Mouse (Mus musculus) heart, embryonic 12.5 days (tissue): ENCODE measurements at regions not wholly inside any gene's neighbourhood (a gene's known extent, or its start where the extent isn't known, plus 50 kb on each side); places are given as distances from the start of the nearest gene placed in this dataset.

ENCODE experiments used
- ATAC-seq: fragments of 200-750 bp; cut with Nextera tagmentation; 2 replicates; pipeline ENCODE4 v1.8.0; 2017; ENCODE audit warnings: moderate TSS enrichment, moderate library complexity; ENCODE audit not compliant: insufficient number of reproducible peaks, low FRiP score
- H3K27ac ChIP-seq: fragments of 300-500 bp; sonication (generic); 2 replicates; pipeline ENCODE4 v1.5.1; 2016; ENCODE audit warnings: mild to moderate bottlenecking, moderate library complexity; ENCODE audit not compliant: poor library complexity, severe bottlenecking
- H3K27me3 ChIP-seq: fragments of 300-500 bp; sonication (generic); replicated peaks from 2 replicates; pipeline ENCODE4 v1.6.1; 2016; ENCODE audit warnings: mild to moderate bottlenecking, moderate library complexity
- H3K36me3 ChIP-seq: fragments of 300-500 bp; sonication (generic); 2 replicates; pipeline ENCODE4 v1.6.1; 2016; ENCODE audit warnings: mild to moderate bottlenecking, moderate library complexity
- H3K4me1 ChIP-seq: fragments of 300-500 bp; sonication (generic); replicated peaks from 2 replicates; pipeline ENCODE4 v1.6.1; 2016; ENCODE audit warnings: mild to moderate bottlenecking
- H3K4me2 ChIP-seq: fragments of 300-500 bp; sonication (generic); 2 replicates; pipeline ENCODE4 v1.6.1; 2016; ENCODE audit warnings: mild to moderate bottlenecking, moderate library complexity
- H3K4me3 ChIP-seq: fragments of 300-500 bp; sonication (generic); 2 replicates; pipeline ENCODE4 v1.5.1; 2016; ENCODE audit warnings: mild to moderate bottlenecking
- H3K9ac ChIP-seq: fragments of 300-500 bp; sonication (generic); 2 replicates; pipeline ENCODE4 v1.6.1; 2016; ENCODE audit warnings: mild to moderate bottlenecking, moderate library complexity
- H3K9me3 ChIP-seq: fragments of 300-500 bp; sonication (generic); replicated peaks from 2 replicates; pipeline ENCODE4 v1.6.1; 2016; ENCODE audit warnings: mild to moderate bottlenecking, moderate library complexity
- WGBS: fragments of 180-500 bp; shearing (Covaris S2); methylation state at CpG from one replicate; pipeline ENCODE4 v1.1.7; 2016; 5-methylcytosine and 5-hydroxymethylcytosine counted together

- 74% methylated on average over 8 of the region's 8 CpGs for WGBS
- ATAC-seq: no peak
- H3K9me3 ChIP-seq: no peaks in the 10 kb centered on the region; the same call in 1 of the 2 replicates
- no peaks in the 10 kb centered on the region for H3K27me3 ChIP-seq
- H3K9ac ChIP-seq: no peak overlapping the region
- peaks cover 4% of the 10 kb centered on the region; the same call in 1 of the 2 replicates for H3K4me1 ChIP-seq
- no peak overlapping the region for H3K4me3 ChIP-seq
- H3K4me2 ChIP-seq: no peak overlapping the region
- H3K36me3 ChIP-seq: no peaks in the 10 kb centered on the region
- H3K27ac ChIP-seq: no peak overlapping the region
Measured at GRCm38 (mm10) chr3:101691937-101692604, 87.6 kb upstream of the Atp1a1 start.

GRCm38 (mm10) chr3:101690779-101691178, 86.3 kb upstream of the Atp1a1 start:
- H3K9ac ChIP-seq: no peak overlapping the region
- no peak overlapping the region for H3K27ac ChIP-seq
- H3K36me3 ChIP-seq: no peaks in the 10 kb centered on the region
- no peak for ATAC-seq
- no peak overlapping the region for H3K4me3 ChIP-seq
- H3K9me3 ChIP-seq: no peaks in the 10 kb centered on the region
- H3K4me2 ChIP-seq: no peak overlapping the region
- no peaks in the 10 kb centered on the region for H3K27me3 ChIP-seq
- WGBS: 30% methylated on average over 2 of the region's 2 CpGs
- H3K4me1 ChIP-seq: peaks cover 4% of the 10 kb centered on the region; the same call in 1 of the 2 replicates

- peaks cover 4% of the 10 kb centered on the region; the same call in 1 of the 2 replicates for H3K4me1 ChIP-seq
- no peak overlapping the region for H3K27ac ChIP-seq
- no peak overlapping the region for H3K4me2 ChIP-seq
- no peak for ATAC-seq
- no peaks in the 10 kb centered on the region for H3K36me3 ChIP-seq
- no peaks in the 10 kb centered on the region for H3K9me3 ChIP-seq
- H3K4me3 ChIP-seq: no peak overlapping the region
- H3K9ac ChIP-seq: no peak overlapping the region
- WGBS: 74% methylated on average over 6 of the region's 6 CpGs
- no peaks in the 10 kb centered on the region for H3K27me3 ChIP-seq
Measured at GRCm38 (mm10) chr3:101690222-101690621, 85.7 kb upstream of the Atp1a1 start.

DNA sequence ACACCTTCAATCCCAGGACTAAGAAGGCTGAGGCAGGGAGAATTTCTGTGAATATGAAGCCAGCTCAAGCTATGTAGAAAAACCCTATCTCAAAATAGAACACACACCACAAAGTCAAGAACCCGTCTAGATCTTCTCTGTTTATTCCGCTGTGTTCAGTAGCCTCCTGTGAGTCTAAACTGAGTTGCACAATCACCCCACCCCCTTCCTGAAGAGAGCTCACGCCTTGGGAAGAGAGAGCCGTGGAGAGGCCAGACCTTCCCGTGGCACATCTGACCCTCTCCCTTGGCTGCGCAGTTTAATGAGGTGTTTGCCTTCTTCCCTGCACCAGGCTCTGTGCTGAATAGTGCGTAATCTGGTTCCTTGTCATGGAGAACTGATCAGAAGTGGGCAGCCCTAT, 80.7 kb upstream of the Atp1a1 start:
- Histone ChIP-seq H3K4me2 (no peak overlapping the region), H3K4me3 (no peak overlapping the region), H3K27me3 (no peaks in the 10 kb centered on the region), H3K4me1 (peaks cover 1% of the 10 kb centered on the region; the same call in 1 of the 2 replicates), H3K36me3 (no peaks in the 10 kb centered on the region), H3K9me3 (peaks cover 2% of the 10 kb centered on the region; the same call in 1 of the 2 replicates), H3K27ac (no peak overlapping the region), H3K9ac (no peak overlapping the region)
- no peak for ATAC-seq
- 57% methylated on average over 7 of the region's 7 CpGs for WGBS

DNA sequence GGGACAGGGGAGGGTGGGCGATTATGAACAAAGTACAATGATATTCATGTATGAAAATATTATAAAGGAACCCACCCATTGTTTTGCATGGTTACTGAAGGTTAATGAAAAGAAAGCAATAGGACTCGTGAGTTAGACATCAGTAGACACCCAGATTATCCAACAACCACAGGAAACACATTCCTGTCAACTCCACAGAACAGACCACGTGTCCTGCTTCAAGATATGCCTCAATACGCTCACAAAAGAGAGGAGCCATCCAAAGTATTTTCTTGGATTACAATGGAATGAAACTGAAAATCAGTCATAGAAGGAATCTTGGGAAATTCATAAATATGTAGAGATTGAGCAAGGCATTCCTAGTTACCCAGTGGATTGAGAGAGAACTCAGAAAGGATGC, 68.5 kb upstream of the Atp1a1 start:
- no peak for ATAC-seq
- no peaks in the 10 kb centered on the region for H3K9me3 ChIP-seq
- H3K36me3 ChIP-seq: no peaks in the 10 kb centered on the region
- H3K4me2 ChIP-seq: no peak overlapping the region
- H3K4me1 ChIP-seq: 0 out of 2 replicates have a peak, but pooled peaks cover 10% of the 10 kb centered on the region
- no peak overlapping the region for H3K4me3 ChIP-seq
- 54% methylated on average over 4 of the region's 4 CpGs for WGBS
- no peaks in the 10 kb centered on the region for H3K27me3 ChIP-seq
- no peak overlapping the region for H3K27ac ChIP-seq
- H3K9ac ChIP-seq: no peak overlapping the region

GRCm38 (mm10) chr3:101670561-101671001, 66.1 kb upstream of the Atp1a1 start:
- WGBS: 38% methylated on average over 8 of the region's 8 CpGs
- H3K27me3 ChIP-seq: no peaks in the 10 kb centered on the region
- no peaks in the 10 kb centered on the region for H3K9me3 ChIP-seq
- H3K27ac ChIP-seq: no peak overlapping the region
- no peak overlapping the region for H3K4me3 ChIP-seq
- no peak overlapping the region for H3K4me2 ChIP-seq
- no peaks in the 10 kb centered on the region for H3K36me3 ChIP-seq
- 0 out of 2 replicates have a peak, but pooled peaks cover 10% of the 10 kb centered on the region for H3K4me1 ChIP-seq
- ATAC-seq: no peak
- no peak overlapping the region for H3K9ac ChIP-seq

- 85% methylated on average over 3 of the region's 3 CpGs for WGBS
- no peak overlapping the region for H3K27ac ChIP-seq
Measured at GRCm38 (mm10) chr3:101669743-101670142, 65.3 kb upstream of the Atp1a1 start.

DNA sequence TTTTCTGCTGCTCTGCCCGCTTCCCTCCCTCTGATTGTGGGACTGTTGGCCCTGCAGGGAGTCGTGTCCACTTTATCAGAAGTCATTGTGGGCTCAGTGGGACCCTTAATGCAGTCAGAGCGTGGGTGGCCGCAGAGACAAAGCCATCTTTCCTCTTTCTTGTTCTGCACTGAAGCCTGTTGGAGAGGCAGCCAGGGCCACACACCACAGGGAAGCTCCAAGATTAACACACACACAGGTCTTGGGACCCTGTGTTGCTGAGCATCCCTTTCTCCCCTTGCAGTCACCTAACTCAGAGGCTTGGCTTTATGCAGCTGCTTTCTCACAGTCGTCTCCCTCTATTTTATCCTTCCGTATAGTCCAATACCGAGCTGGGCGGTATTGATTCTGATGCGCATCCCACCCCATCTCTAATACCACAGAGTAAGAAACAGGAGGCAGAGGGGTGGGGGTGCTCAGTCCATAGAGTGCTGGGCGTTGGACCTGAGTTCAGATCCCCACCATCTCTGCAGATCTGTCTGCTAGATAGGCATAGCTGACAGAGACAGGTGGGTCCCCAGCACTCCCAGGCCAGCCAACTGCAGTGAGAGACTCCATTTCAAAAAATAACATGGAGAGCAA, 63.4 kb upstream of the Atp1a1 start:
- H3K4me3 ChIP-seq: no peak overlapping the region
- H3K27ac ChIP-seq: no peak overlapping the region
- no peaks in the 10 kb centered on the region for H3K27me3 ChIP-seq
- no peak overlapping the region for H3K4me2 ChIP-seq
- H3K9ac ChIP-seq: no peak overlapping the region
- 0 out of 2 replicates have a peak, but pooled peaks cover 4% of the 10 kb centered on the region for H3K4me1 ChIP-seq
- H3K9me3 ChIP-seq: no peaks in the 10 kb centered on the region
- no peak for ATAC-seq
- H3K36me3 ChIP-seq: no peaks in the 10 kb centered on the region
- WGBS: 74% methylated on average over 10 of the region's 10 CpGs

More at GRCm38 (mm10) chr3:101669743-101670142, 65.3 kb upstream of the Atp1a1 start:
- ATAC-seq: no peak
- H3K9me3 ChIP-seq: no peaks in the 10 kb centered on the region
- H3K27me3 ChIP-seq: no peaks in the 10 kb centered on the region
- 0 out of 2 replicates have a peak, but pooled peaks cover 10% of the 10 kb centered on the region for H3K4me1 ChIP-seq
- H3K36me3 ChIP-seq: no peaks in the 10 kb centered on the region
- no peak overlapping the region for H3K4me3 ChIP-seq
- H3K4me2 ChIP-seq: no peak overlapping the region
- no peak overlapping the region for H3K9ac ChIP-seq

- Histone ChIP-seq H3K9me3 (no peaks in the 10 kb centered on the region), H3K4me1 (0 out of 2 replicates have a peak, but pooled peaks cover 4% of the 10 kb centered on the region), H3K27me3 (no peaks in the 10 kb centered on the region), H3K9ac (no peak overlapping the region), H3K27ac (no peak overlapping the region), H3K4me2 (no peak overlapping the region), H3K4me3 (no peak overlapping the region), H3K36me3 (no peaks in the 10 kb centered on the region)
- 79% methylated on average over 4 of the region's 4 CpGs for WGBS
- no peak for ATAC-seq
Measured at GRCm38 (mm10) chr3:101667186-101667585, 62.7 kb upstream of the Atp1a1 start.

DNA sequence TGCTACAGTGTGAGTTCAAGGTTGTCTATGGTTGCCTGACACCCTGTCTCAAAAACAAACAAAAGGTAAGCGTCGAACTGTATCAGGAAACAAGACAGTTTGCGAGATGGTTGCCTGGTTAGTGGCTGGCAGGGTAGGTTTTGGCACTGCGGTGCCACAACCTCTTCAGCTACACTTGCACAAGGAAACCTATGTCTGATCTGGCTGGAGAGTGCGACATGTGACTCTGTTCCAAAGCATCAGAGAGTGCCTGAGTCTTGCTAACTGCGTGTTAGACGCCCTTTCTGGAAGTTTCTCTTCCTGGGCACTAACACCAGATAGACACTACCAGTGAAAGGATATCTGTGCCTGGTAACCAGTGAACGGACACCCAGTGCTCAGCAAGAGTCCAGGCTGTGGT, 62.1 kb upstream of the Atp1a1 start:
- ATAC-seq: no peak

GRCm38 (mm10) chr3:101661184-101661992, 56.9 kb upstream of the Atp1a1 start:
- Histone ChIP-seq H3K4me1 (0 out of 2 replicates have a peak, but pooled peaks cover 7% of the 10 kb centered on the region), H3K9ac (no peak overlapping the region), H3K27me3 (no peaks in the 10 kb centered on the region), H3K36me3 (no peaks in the 10 kb centered on the region), H3K27ac (no peak overlapping the region), H3K9me3 (no peaks in the 10 kb centered on the region), H3K4me3 (no peak overlapping the region), H3K4me2 (no peak overlapping the region)
- no peak for ATAC-seq
- WGBS: 45% methylated on average over 9 of the region's 9 CpGs

More for the DNA sequence above, 62.1 kb upstream of the Atp1a1 start:
- Histone ChIP-seq H3K9me3 (no peaks in the 10 kb centered on the region), H3K4me2 (no peak overlapping the region), H3K4me1 (0 out of 2 replicates have a peak, but pooled peaks cover 4% of the 10 kb centered on the region), H3K4me3 (no peak overlapping the region), H3K27ac (no peak overlapping the region), H3K9ac (no peak overlapping the region), H3K36me3 (no peaks in the 10 kb centered on the region), H3K27me3 (no peaks in the 10 kb centered on the region)
- 84% methylated on average over 8 of the region's 8 CpGs for WGBS
